Mouse (Mus musculus) WW6 (cell line): ENCODE results near the gene Phf7.

Experiments
- DNase-seq: peaks from one replicate; pipeline ENCODE4 v3.0.0-alpha.2; 2013; ENCODE audit warnings: low read depth, low spot score

Gene Phf7

DNA sequence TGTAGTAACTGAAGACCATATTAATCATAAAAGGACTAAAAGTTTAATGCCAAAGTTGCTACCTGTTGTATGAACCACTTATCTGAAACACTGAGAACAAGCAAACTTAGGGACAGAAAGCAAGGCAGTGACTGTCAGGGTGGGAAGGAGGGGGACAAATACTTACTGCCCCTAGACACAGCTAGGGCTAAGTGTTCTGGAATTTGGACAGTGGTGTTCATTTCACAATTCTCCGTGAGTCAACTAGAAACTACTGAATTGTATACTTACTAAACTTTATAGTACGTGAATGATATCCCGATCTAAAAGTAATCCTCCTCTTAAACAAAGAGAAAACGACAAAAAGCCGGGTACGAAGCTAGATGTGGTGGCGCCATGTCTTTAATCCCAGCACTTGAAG is 51.5 kb downstream of the Phf7 start:
- no peak for DNase-seq

DNA sequence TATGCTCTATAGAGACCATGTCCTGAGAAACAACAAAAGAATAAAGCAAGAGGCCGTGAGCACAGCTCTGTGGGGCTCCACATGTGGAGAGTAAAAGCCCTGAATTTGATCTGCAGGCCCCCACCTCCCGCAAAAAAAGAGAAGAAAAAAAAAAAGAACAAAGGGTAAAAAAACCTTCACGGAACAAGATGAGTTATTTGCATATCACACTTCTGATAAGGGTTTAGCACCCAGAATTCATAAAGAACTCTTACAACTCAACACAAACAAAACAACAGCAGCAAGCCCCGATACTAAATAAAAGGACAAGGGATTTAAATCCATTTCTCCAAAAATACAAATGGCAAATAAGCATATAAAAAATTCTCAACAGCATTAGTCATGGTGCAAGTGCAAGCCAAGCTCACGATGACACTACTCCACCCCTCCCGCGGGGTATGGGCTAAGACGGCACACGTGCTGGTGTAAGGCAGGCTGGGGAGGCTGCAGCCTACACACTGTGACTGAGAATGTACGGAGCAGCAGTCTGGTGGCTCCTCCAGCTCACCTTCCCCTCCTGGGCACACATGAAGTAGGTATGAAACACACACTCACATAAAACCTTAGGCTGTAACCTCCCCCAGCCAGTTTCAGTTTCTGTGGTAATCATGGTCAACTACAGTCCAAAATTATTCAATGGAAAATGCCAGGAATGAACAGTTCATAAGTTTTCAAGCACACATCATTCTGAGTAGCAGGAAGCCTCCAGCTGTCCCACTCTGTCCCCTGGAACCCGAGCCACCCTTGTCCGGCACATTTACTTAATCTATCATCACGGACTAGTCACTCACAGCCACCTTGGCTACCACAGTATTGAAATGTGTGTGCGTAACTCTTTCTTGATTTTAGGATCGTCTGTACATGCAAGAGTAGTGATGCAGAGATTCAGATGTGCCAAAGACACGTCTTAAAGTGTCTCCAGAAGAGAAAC is 53.3 kb downstream of the Phf7 start:
- no peak for DNase-seq

DNA sequence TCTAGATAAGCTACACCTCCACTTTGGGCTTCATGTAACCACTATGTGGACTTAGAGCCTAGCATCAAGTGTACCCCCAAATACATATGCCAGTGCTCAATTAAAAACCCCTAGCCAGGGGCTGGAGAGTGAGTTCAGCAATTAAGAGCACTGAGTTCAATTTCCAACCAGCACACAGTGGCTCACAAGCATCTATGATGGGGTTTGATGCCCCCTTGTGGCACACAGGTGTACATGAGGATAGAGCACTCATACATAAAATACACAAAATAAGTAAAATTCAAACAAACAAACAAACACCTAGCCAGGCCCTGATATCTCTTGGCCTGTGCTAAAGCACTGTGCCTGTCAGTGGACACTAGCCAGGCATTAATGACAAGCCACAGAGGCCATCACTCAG is 55.1 kb downstream of the Phf7 start:
- no peak for DNase-seq

DNA sequence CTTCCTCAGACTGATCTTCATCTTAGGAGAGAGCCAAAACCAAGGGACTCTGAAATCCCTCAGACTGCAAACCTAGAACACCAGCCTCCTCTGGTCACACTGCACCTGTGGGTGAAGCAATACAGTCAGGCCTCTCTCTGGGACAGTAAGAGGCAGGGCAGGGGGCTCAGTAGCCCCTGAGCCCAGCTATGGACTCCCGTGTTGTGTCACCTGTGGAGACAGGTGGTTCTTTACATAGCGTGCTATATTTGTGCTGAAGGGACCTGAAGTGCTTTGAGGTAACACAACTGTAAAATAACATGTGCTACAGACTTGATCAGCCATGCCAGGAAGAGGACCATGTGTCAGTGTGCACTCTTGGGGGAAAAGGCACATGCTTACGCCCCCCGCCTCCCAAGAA is 55.6 kb downstream of the Phf7 start:
- DNase-seq = no peak

DNA sequence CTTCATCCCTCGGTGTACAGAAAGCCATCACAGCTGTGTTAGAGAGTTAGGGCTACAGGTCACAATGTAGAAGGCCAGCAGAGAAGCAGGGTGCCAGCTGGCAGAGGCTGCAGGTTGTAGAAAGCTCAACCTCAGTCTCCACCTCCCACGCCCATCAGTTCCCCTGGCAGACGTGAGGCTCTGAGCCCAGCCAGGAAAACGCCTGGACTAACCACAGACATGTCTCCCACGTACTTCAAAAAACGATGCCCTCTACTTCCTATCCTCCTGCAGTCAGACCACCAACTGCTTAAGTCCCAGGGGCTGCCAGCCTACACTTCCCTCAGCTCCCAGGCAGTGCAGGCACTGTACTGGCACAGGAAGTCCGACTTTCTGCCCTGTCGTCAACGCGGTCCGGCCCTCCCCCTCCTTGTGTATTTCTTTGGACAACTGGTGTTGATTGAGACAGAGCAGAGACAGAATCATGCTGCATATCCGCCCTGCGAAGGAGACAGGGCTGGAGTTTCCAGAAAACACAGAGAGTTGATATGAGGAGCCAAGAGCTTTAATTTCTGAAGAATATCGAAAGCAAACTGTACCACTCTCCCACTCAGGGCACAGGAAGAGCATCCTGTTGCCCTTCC is 56.1 kb downstream of the Phf7 start:
- DNase-seq = no peak

DNA sequence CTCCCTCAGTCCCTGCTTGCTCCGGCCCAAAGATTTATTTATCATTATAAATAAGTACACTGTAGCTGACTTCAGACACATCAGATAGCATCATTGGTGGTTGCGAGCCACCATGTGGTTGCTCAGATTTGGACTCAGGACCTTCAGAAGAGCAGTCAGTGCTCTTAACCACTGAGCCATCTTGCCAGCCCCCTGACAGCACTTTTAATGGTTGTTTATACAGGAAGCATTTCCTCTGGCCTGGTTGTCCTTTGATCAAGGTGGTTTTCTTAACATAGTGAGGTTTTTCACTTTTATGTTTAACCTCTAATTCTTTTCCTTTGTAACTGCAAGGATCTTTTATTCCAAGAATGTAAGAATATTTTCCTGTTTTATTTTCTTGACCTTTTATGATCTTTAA is 56.7 kb downstream of the Phf7 start:
- no peak for DNase-seq

DNA sequence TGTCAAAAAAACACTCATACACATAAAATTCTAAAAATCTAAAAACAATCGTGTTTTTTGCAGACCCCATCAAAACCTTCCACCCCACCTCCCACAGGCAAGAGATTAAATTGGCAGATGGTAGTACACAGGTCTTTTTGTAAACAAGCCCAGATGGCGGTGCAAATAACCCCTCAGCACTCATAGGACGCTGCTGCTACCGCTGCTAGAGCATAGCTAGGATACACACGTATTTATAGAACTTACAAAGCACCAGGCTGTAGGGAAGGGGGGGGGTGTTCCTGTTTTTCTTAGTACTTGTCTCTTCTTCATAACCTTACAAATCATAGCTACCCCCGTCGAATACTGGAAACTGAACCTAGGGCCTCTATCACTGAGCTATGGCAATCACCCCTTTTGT is 57.3 kb downstream of the Phf7 start:
- DNase-seq = no peak

DNA sequence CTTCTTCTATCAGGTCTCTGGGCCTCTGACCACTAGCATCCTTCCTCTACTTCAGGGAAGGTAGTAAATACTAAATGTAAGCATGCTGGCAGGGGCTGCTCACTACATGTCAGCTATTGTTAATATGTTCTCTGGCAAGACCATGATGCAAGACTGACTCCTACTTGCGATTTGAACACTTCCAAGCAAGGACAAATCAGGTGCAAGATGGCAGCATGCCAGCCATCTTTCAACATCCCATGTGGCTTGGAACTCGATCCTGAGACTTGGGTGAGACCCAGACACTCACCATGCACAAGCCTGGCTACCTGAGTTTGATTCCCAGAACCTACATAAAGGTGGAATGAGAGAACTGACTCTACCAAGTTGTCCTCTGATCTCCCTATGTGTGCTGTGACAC is 59.2 kb downstream of the Phf7 start:
- DNase-seq = no peak

DNA sequence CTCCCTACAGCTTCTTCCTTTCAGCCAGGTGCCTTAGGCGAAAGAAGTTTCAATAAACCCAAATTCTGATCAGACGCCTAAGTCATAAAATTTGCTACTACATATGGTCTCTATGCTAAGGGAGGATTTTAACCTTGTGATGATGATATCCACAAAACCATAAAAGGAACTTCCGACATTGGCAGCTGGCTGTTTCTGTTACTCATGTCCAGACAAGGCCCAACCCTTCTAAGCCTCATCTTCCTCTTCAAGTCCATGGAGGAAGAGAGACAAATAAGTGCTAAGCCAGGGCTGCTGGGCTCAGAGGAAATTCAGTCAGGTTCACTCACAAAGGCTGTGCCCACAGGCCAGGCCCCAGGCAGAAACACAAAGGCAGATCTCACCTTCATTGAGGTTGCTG is 61.8 kb downstream of the Phf7 start:
- no peak for DNase-seq

DNA sequence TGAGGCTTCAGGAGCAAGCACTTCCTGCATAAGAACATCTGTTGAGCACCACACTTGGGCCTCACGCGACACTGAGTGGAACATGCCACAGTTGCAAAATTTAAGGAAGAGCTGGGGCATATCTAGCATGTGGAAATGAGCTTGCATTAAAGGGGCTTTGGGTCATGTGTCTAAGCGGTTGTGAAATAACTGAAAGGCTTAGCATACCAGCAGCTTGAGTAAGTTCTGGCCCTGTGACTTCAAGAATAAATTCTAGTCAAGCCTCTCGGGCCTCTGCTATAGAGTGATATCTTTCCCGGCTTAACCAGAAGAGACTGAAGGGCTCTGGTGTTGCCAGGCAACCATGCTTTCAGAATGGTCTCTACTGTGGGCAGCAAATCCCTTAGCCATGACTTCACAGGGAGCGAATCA is 62.3 kb downstream of the Phf7 start:
- no peak for DNase-seq
